Mouse (Mus musculus) left cerebral cortex, postnatal 14 days (tissue): ENCODE measurements around the gene Dio1. TPM values are rescaled to one million over a fixed set of nuclear protein-coding genes. Genes with fewer than 3 reads are reported as not detected.
A peak's percentile ranks its signal among the peaks of the same experiment; 100 is the strongest.

Experiments
- DNase-seq, 2 experiments: peaks; one replicate each; pipeline ENCODE4 v3.0.0; 2021 to 2022; ENCODE audit warnings: low spot score in 2 of 2, mixed read lengths in 1 of 2
- intact Hi-C: fragments of 180-260 bp; cut with DNase I; formaldehyde crosslinking; loops from one replicate; pipeline ENCODE4 v1.15.1; 2025
- total RNA-seq, 2 experiments: library from RNA; stranded (reverse); gene quantifications; 2 replicates each; pipeline ENCODE4 v1.2.3; 2021

Dio1 gene
- total RNA-seq, 2 experiments from 2014 or later, result not detected

DNA sequence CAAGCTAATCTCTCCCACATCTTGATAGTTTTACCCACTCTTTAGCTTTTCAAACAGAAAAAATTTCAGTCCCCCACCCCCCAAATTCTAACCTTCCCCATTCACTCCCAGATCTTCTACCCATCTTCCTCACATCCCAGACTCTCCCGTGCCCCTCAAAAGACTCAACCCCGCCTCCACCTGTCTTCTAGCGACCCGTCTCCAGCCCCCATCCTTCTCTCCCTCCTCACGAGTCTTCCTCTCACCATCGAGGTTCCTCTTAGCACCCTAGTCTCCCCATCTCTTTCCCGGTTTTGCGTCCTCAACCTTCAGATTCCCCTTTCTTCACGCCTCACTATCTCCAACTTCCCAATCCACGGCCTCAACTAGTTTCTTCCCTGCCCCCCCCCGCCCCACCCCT, 54.4 kb downstream of the Dio1 start:
- no peak for DNase-seq
- intact Hi-C loops, result loop anchor here (5.0 kb wide), 2 partner anchors 60 to 75 kb away; partner anchors contain the start of genes Tceanc2, Tmem59 and Yipf1

DNA sequence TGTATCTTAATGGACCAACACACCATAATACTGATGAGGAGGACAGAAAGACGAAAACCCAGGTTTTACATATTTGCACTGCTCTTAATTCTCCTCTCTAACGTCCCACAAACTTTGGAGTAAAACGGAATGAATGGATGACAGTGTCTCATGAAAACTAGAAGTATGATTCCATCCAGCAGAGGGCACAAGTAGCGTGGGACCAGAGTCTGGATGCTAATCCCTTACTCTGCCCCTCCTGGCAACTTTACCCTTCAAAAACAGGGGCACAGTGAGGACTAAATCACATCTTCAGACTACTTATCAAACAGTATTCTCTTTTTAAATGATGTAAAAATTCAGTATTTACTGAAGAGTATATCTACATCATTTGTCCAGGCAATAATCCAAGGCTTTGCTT, 56.5 kb downstream of the Dio1 start:
- DNase-seq, result peak; percentile 55 to 70

DNA sequence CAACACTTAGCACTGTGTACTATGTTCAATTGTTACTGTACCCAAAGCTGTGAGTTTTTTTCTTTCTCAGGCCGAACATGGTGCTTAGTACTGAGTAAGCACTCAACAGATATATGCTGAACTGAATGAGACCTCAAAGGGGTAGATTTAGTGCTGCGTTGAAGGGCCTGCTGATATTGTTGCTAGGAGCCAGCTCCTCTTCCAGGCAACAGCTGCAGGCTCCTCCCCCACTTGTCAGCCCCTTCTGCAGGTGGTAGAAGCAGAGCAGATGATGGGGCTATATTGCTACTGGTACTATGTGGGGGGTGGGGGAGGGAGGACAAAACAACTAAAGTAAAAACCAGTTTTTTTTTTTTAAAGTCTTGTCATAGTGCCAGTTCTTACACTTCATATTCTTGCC, 57.5 kb downstream of the Dio1 start:
- peak; percentile 22 to 47 for DNase-seq
- intact Hi-C loops, result no loop called here

More for the DNA sequence above, 56.5 kb downstream of the Dio1 start:
- intact Hi-C loops, result loop anchor here (2.0 to 5.0 kb wide), 3 partner anchors 62 to 98 kb away; partner anchors contain the start of genes Tceanc2, Tmem59 and Yipf1

DNA sequence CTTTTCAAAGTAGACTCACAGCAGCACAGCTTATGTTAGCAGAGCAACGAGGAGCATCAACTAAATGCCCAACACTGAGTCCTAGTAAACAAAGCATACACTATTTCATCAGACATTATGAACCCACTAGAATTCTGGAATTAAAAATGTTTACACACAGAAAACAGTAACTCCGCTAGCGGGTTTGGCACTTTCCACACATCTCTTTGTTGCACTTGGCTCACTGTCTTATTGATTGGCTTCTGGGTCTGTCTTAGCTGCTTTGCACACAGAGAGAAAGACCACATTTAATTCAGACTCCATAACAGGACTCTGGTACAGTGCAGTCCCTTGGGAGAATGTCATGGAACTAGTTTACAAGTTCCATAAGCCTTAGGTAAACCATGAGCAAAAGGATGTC, 58.9 kb downstream of the Dio1 start:
- intact Hi-C loops, result no loop called here
- DNase-seq, result no peak

DNA sequence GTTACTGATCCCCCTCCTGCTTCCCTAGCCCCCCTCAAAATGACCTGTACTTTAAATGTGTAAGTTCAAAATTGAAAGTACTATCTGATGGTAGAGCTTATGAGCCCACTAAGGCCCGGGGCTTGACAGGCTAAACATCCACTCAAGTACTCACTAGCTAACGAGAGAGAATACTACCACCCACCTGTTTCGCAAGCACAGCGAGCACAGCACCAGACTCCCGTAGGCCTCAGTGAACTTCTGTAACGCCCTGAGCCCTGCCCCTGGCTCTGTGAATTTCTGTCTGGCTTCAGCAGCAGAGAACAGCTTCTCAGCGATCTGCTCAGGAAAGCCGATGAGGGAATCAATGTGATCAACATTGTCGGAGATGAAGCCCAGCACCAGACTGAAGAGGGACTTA, 59.9 kb downstream of the Dio1 start:
- no peak for DNase-seq
- intact Hi-C loops, result no loop called here

DNA sequence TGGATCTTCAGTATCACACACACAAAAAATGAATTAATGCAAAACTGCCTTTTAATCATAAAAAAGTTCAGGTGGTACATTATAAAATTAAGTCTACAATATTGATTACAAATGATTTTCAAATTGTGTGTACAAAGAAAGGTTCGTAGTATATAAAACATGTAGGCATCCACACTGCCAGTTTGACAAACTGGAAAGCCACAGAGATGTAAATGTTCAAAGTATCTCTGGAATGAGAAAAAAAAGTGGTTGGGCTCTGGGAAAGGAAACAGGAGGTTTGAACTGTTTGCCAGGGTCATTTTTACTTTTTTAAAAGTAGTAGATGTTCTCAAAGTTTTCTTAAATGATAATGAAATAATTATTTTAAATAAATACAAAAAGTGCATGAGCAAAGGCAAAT, 60.9 kb downstream of the Dio1 start:
- no peak for DNase-seq
- intact Hi-C loops, result no loop called here

DNA sequence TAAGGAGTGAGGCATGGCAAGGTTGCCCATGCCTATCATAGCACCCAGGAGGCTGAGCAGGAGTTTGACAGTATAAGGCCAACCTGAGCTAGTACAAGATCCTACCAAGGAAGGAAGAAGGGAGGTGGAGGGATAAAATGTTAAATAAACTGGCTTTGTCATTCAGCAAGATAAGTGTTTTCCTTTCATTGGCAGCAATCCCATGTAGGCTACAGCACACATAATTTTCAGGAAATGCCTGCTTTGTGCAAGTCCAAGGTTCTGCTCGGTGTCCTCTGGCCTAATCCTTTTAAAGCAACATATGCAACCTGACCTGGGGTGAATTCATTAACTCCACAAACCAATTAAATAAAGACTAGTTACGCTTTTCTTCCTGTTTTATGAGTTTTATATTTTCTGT, 61.6 kb downstream of the Dio1 start:
- no peak for DNase-seq
- intact Hi-C loops, result no loop called here

DNA sequence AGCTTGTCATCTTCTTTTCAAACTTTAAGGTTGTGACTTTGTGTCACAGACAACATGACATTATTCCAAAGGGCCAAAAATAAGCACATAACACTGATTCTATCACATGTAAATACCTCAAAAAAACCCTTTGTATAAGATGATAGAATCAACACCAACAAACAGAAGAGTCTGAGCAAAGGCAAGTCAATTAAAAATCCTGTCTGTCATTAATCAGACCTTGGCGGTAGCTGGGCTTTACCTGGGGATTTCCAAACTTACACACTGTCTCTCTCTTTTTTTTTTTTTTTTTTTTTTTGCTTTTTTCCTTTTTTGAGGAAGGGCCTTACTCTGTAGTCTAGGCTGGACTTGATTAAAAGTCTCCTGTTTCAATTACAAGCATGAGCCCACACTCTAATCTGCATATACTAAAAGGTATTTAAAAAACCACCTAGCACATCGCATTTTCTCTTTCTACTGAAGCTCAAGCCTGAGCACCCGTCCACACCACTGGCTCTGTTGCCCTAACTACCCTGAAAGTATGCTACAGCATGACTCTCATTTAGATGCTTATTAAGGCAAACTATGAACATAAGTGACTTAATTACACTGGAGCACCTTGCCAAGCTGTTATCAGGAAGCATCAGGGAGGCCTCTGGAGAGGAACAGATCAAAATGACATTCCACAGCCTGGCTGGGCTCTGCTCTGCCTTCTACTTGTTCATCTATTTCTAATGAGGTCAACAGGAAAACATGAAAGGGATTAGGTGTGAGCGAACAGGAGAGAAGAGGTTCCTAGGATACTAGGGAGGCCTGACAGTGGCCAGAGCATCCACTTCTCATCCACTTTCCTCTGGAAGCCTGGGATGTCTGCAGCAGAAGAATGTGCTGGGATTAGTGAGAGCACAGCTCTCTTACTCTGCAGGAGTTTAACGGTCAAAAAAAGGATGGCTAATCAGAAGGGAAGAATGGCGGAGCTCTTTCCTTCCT, 63.3 kb downstream of the Dio1 start:
- intact Hi-C loops, result no loop called here
- no peak for DNase-seq

Other genes starting within 250 kb of the Dio1 start
- gene Mrpl37, start 240.3 kb downstream of the Dio1 start, total RNA-seq, result 10 to 100 TPM; 64.9 to 67.0 TPM
- 1 to 10 TPM; 4.6 to 7.7 TPM for gene Cyb5rl, start 240.2 kb downstream of the Dio1 start, total RNA-seq
- not detected for gene Cdcp2, start 210.3 kb downstream of the Dio1 start, total RNA-seq
- 100 to 1,000 TPM; 193 to 195 TPM for gene Tmem59, start 128.8 kb downstream of the Dio1 start, total RNA-seq
- 10 to 100 TPM; 17.5 to 19.8 TPM for gene Tceanc2, start 128.1 kb downstream of the Dio1 start, total RNA-seq
- gene Ldlrad1, start 98.0 kb downstream of the Dio1 start, total RNA-seq, result under 1 TPM in 1 of 2 experiments, not detected in 1; 0.33 TPM
- 10 to 100 TPM; 34.0 to 37.9 TPM for gene Lrrc42, start 53.6 kb downstream of the Dio1 start, total RNA-seq
- gene Hspb11, start 53.6 kb downstream of the Dio1 start, total RNA-seq, result 10 to 100 TPM; 21.5 to 22.1 TPM
- gene Yipf1, start 7.2 kb upstream of the Dio1 start, total RNA-seq, result 10 to 100 TPM; 44.5 to 45.1 TPM
- gene Ndc1, start 60.6 kb upstream of the Dio1 start, total RNA-seq, result 10 to 100 TPM; 14.6 to 18.8 TPM
- 1 to 10 TPM; 1.4 to 2.3 TPM for gene Glis1, start 127.4 kb upstream of the Dio1 start, total RNA-seq